Mouse (Mus musculus) heart, postnatal 14 days (tissue): ENCODE results near the gene Gm20388. TPM values are rescaled to one million over a fixed set of nuclear protein-coding genes. Genes with fewer than 3 reads are reported as not detected.

Experiments used
- DNase-seq, 2 experiments: peaks; one replicate each; pipeline ENCODE4 v3.0.0; 2021 to 2022
- intact Hi-C: fragments of 180-260 bp; cut with DNase I; formaldehyde crosslinking; loops from one replicate; pipeline ENCODE4 v1.15.1; 2025
- total RNA-seq, 2 experiments: library from RNA; stranded (reverse); gene quantifications; 2 replicates each; pipeline ENCODE4 v1.2.3; 2021

Gene Gm20388
- total RNA-seq, 2 experiments from 2014 or later = 0.24 TPM; not detected in 1

GRCm38 (mm10) chr8:122586749-122587148, 2676.1 kb downstream of the Gm20388 start:
- intact Hi-C loops = no loop called here
- no peak for DNase-seq

- intact Hi-C loops = no loop called here
- no peak for DNase-seq
Measured at GRCm38 (mm10) chr8:122593240-122593639, 2682.6 kb downstream of the Gm20388 start.

- intact Hi-C loops = no loop called here
- DNase-seq = no peak
Measured at GRCm38 (mm10) chr8:122593783-122594507, 2683.3 kb downstream of the Gm20388 start.

- intact Hi-C loops = no loop called here
- DNase-seq = no peak
Measured at GRCm38 (mm10) chr8:122596031-122596430, 2685.4 kb downstream of the Gm20388 start.

- DNase-seq = no peak
- intact Hi-C loops = no loop called here
Measured at GRCm38 (mm10) chr8:122600666-122601065, 2690.0 kb downstream of the Gm20388 start.

- intact Hi-C loops = no loop called here
- DNase-seq = no peak
Measured at GRCm38 (mm10) chr8:122604640-122605039, 2694.0 kb downstream of the Gm20388 start.

GRCm38 (mm10) chr8:122605367-122605766, 2694.7 kb downstream of the Gm20388 start:
- intact Hi-C loops = no loop called here

GRCm38 (mm10) chr8:122606810-122607209, 2696.2 kb downstream of the Gm20388 start:
- intact Hi-C loops = no loop called here
- DNase-seq = no peak

More at GRCm38 (mm10) chr8:122605367-122605766, 2694.7 kb downstream of the Gm20388 start:
- DNase-seq = no peak

- intact Hi-C loops = loop anchor here (10.0 kb wide), 1 partner anchor 595 kb away; no protein-coding TSS in a partner anchor
Measured at GRCm38 (mm10) chr8:122610209-122610608, 2699.6 kb downstream of the Gm20388 start.

GRCm38 (mm10) chr8:122610612-122611277, 2700.1 kb downstream of the Gm20388 start:
- intact Hi-C loops = loop anchor here (10.0 kb wide), 1 partner anchor 594 kb away; no protein-coding TSS in a partner anchor
- DNase-seq = peak in 1 of 2 experiments; percentile 25

More at GRCm38 (mm10) chr8:122610209-122610608, 2699.6 kb downstream of the Gm20388 start:
- no peak for DNase-seq

GRCm38 (mm10) chr8:122611295-122612133, 2700.9 kb downstream of the Gm20388 start, which contains the start of the genes Galns and Trappc2l:
Gene Galns (minus strand): TSS chr8:122611463.
Gene Trappc2l (plus strand): TSS chr8:122611640.
- intact Hi-C loops = loop anchor here (2.0 to 10.0 kb wide), 2 partner anchors 111 to 593 kb away; no protein-coding TSS in a partner anchor
- peak; percentile 93 to 96 for DNase-seq

GRCm38 (mm10) chr8:122616181-122616905, 2705.7 kb downstream of the Gm20388 start:
- DNase-seq = peak in 1 of 2 experiments; percentile 42
- intact Hi-C loops = loop anchor here (10.0 kb wide), 1 partner anchor 588 kb away; no protein-coding TSS in a partner anchor

- intact Hi-C loops = loop anchor here (1.0 to 10.0 kb wide), 3 partner anchors 61 to 587 kb away; no protein-coding TSS in a partner anchor
- peak; percentile 86 to 93 for DNase-seq
Measured at GRCm38 (mm10) chr8:122617947-122618546, 2707.4 kb downstream of the Gm20388 start.

GRCm38 (mm10) chr8:122618660-122619378, 2708.2 kb downstream of the Gm20388 start:
- no peak for DNase-seq
- intact Hi-C loops = loop anchor here (1.0 to 10.0 kb wide), 3 partner anchors 60 to 586 kb away; no protein-coding TSS in a partner anchor

- intact Hi-C loops = no loop called here
- no peak for DNase-seq
Measured at GRCm38 (mm10) chr8:122620446-122620845, 2709.8 kb downstream of the Gm20388 start.

GRCm38 (mm10) chr8:122622727-122623126, 2712.1 kb downstream of the Gm20388 start, which contains the start of gene Pabpn1l:
Gene Pabpn1l (minus strand): TSS chr8:122622739.
- intact Hi-C loops = no loop called here
- DNase-seq = no peak

GRCm38 (mm10) chr8:122623844-122624642, 2713.4 kb downstream of the Gm20388 start:
- intact Hi-C loops = no loop called here
- DNase-seq = peak; percentile 42 to 48
